Mouse (Mus musculus) layer of hippocampus, adult 18-20 months (tissue): ENCODE measurements around the gene Krr1. TPM values are rescaled to one million over a fixed set of nuclear protein-coding genes. Genes with fewer than 3 reads are reported as not detected.

Experiments
- DNase-seq, 2 experiments: peaks; one replicate each; pipeline ENCODE4 v3.0.0; 2022; ENCODE audit warnings: low spot score in 2 of 2
- long read RNA-seq: library from polyadenylated mRNA; stranded (forward); transcript quantifications from one replicate; pipeline ENCODE4 v2.0.0, GENCODE M21; 2021
- total RNA-seq, 2 experiments: library from RNA; stranded (reverse); gene quantifications; 2 replicates each; pipeline ENCODE4 v1.2.3; 2021

Gene Krr1
- 10 to 100 TPM; 35.0 to 35.6 TPM for total RNA-seq
- long read RNA-seq, full-length matches to known transcripts = 44 of 52 reads
- long read RNA-seq, partial matches to known transcripts = 0 of 52 reads
- long read RNA-seq, other reads (novel, unspliced or antisense) = 8 of 52 reads

DNA sequence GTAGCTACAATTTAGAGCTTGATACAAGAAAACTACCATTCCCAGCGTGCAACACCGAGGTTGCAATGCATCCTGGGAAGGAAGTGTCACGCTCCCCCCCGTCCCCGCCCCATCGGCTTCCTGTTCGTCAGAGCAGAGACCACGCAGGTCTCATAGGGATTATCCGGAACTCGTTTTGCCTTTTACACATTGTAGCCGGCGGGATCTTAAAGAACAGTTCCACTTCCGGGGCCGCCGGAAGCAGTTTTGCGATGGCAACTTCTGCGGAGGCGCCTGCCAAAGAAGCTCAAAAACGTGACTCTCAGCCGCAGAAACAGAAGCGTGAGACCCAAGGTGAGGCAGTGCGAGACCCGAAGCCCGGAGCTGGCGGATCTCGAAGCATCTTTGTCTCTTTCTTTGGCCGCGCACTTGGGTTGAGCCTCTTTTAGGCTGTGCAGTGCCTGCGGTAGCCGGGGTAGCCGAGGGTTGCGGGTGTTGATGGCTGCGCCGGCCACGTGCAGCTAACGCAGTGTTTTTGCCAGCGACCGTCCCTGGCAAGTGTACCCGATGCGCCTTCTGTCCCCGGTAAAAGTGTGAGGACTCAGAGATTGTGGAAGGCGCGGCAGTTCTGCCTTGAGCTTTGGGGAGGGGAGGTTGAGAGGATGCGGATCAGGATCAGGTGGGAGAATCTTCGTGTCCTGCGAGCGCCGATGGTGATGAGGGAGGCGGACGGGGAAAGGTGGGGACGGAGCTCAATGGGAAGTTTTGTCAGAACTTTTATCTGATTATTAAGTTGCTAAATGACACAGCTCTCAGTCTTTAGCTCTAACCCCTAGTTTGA, at the start of gene Krr1:
TSS of gene Krr1 (plus strand) at position 123 of the 820 bp plus-strand sequence.
- peak; percentile 83 to 96 for DNase-seq

- DNase-seq = no peak
Observed at GRCm38 (mm10) chr10:111923503-111924135, 48.8 kb upstream of the Krr1 start.

GRCm38 (mm10) chr10:111924141-111924540, 48.3 kb upstream of the Krr1 start:
- DNase-seq = no peak

- no peak for DNase-seq
Observed at GRCm38 (mm10) chr10:111924716-111925488, 47.6 kb upstream of the Krr1 start.

GRCm38 (mm10) chr10:111925489-111925860, 47.0 kb upstream of the Krr1 start:
- DNase-seq = peak; percentile 72 to 95

DNA sequence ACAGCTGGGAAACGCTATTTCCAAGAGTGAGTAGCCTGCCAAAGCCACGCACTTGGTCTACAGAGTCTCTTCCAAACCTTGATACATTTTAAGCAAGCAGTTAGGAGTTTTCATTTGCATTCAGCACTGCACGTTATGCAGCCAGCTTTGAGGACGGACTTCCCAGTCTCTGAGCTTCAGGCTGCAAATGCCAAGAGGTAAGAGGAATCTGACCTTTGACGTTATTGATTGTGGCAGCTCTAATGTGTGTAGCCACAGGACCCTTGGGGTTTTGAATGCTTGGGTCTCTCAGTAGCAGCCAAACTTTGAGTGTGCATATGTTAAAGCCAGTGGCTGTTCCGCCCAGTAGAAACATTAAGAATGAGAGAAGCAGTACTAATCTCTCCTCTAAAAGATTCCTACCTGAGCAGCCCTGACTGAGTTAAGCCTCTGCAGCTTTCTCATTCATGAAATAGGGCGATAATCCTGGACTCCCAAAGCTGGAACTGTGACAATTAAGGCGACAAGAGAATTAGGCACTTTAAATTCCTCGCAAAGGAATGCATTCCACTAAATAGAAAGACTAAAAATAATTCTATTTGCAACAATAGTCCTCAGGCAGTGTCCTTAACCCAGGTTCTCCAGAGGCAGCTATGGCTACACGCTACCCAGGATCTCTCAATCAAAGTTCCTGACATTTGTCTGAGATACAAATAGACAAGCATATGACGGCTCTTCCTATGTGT, 39.7 kb upstream of the Krr1 start:
- no peak for DNase-seq

GRCm38 (mm10) chr10:111935207-111935606, 37.3 kb upstream of the Krr1 start:
- DNase-seq = no peak

GRCm38 (mm10) chr10:111936021-111936420, 36.4 kb upstream of the Krr1 start:
- DNase-seq = no peak

DNA sequence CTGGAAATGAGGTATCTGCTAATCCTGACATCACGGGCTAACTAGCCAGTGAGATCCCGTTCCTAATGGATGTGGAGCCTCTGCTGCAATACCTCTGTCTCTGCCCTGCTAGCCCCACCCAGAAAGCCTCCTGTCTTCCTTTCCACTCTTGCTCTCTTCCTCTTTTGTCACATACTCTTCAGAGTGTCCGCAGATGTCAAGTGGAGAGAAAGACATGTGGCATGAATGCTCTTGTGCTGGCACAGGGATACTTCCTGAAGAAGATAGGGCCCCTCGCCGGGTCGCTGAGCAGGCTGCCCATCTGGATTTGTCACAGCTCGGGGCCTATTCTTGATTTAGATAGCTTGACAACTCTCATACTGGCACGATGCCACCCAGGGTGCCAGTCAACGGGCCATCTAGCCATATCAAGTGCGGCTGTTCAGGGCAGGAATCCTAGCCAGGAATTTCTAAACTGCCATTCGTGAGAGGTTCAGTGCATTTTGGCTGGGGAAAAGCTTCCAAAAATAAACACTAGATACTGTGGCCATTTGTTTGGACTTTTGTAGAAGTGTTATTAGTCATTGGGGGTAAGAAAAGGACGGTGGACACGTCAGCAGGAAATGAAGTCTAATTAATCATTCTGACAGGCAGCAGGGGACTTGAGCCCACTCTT, 35.8 kb upstream of the Krr1 start:
- no peak for DNase-seq

DNA sequence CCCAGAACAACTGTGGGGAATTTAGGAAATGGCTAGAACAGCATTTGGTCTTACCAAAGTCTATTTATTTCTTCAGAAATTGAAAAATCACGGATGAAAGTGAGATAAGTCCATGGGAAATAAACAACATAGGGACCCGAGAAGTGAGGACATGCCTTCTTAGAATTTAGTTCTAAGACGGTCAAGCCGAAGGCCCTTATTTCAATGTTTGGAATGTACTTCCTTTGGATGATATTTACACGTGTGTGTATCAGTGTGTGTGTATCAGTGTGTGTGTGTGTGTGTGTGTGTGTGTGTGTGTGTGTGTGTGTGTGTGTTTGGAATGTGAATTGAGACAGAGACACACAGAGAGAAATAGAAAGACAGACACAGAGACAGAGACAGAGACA, 35.3 kb upstream of the Krr1 start:
- no peak for DNase-seq

DNA sequence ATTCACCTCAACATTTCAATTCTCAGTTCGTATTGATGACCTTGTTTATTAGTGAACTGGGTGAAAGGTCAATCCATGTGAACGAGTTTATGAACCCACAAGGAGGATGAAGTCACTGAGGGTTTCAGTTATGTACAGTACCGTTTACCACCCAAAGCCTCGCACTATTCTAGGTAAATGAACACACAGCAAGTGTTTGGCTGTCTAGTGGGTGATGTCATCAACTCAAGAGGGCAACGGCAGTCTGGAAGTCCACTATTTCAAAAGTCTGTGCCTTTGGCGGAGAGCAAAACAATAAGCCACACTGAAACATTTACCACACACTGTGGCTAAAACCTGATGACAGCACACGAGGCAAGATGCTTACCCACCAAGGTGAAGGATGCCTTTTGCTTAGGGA, 29.4 kb upstream of the Krr1 start:
- DNase-seq = no peak

DNA sequence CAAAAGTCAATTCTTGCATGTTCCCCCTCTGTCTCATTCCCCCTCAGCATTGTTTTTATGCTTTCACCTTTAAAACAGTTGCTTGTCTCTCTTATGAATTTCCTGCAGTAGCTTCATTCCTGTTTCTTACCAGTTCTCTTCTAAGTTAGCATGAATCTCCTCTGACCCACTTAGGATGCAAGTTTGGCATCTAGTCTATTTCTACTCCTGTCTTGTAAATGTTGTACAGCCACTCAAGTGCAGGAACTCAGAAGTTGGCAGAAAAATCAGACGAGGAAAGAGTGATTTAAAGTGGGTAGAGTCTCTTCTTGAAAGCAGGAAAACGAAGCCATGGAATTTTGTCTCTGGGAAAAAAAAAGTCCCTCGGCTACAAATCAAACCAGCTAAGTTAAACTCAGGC, 26.9 kb upstream of the Krr1 start:
- DNase-seq = no peak

DNA sequence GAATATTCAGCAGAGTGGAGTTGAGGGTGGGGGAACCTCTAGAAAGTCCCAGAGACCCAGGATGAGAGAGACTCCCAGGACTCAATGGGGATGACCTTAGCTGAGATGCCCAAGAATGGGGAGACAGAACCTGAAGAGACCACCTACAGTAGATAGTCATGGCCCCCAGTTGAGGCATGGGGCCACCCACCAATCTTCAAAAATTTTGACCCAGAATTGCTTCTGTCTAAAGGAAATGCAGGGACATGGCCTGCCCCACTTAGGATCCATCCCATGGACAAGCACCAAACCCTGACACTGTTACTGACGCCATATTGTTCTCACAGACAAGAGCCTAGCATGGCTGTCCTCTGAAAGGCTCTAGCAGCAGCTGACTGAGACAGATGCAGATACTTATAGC, 24.4 kb upstream of the Krr1 start:
- no peak for DNase-seq

DNA sequence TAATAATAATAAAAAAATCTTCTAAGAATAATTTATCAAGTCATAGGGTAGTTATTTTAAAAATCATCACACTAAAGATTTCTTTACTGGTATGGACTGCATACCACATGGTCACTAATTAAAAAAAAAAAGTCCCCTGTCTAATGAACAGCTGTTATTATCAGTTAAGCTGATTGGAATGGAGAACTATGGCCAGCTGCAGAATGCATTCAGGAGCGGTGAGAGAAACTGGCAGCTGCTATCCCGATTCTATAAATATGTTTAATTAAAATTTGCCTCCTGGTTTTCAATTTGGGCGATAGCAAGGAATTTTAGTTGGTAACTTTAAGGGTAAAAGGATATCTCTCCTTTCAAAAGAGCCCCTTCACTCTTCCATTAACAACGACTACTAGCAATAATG, 23.5 kb upstream of the Krr1 start:
- DNase-seq = no peak

GRCm38 (mm10) chr10:111955836-111956235, 16.6 kb upstream of the Krr1 start:
- DNase-seq = no peak

GRCm38 (mm10) chr10:111957271-111958045, 15.0 kb upstream of the Krr1 start:
- DNase-seq = peak; percentile 36 to 86

DNA sequence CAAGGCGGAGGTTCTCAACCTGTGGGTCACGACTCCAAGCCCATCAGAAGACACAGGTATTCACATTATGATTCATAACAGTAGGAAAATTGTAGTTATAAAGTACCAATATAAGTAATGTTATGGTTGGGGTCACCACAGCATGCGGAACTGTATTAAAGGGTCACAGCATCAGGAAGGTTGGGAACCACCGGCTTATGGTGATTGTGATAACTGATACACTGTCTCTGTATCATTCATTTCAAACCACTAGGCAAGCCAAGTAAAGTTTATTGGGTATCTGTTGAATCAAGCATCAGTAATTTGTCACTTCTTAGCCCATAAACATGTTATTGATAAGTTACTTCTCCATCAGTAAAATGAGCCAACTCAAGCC, 14.4 kb upstream of the Krr1 start:
- DNase-seq = no peak

DNA sequence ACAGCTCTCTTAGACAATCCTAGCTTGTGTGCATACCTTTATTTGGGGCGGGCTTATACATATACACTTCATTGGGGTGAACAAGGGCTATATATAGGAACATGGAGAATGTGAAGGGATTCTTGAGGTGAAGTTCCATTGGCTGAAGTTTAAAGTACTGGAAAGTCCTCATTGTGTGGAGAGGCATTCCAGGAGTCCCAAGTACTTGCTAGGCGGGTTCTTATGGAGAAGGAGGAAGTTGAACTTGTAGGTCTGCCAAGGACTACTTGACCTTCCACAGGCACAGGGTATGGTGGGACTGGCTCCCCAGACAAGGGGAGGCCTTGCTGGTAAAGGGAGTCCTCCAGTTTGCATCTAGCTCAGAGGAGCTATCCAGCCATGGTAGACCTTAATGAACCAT, 13.1 kb upstream of the Krr1 start:
- no peak for DNase-seq

- no peak for DNase-seq
Observed at GRCm38 (mm10) chr10:111960459-111960858, 12.0 kb upstream of the Krr1 start.

- no peak for DNase-seq
Observed at GRCm38 (mm10) chr10:111966394-111966793, 6.1 kb upstream of the Krr1 start.
